Mouse (Mus musculus) retina, postnatal 1 day (tissue): Measurements from ENCODE around the gene Dnajc16.

Source experiments
- DNase-seq: peaks from one replicate; pipeline ENCODE4 v3.0.0-alpha.2; 2012

The Dnajc16 gene

DNA sequence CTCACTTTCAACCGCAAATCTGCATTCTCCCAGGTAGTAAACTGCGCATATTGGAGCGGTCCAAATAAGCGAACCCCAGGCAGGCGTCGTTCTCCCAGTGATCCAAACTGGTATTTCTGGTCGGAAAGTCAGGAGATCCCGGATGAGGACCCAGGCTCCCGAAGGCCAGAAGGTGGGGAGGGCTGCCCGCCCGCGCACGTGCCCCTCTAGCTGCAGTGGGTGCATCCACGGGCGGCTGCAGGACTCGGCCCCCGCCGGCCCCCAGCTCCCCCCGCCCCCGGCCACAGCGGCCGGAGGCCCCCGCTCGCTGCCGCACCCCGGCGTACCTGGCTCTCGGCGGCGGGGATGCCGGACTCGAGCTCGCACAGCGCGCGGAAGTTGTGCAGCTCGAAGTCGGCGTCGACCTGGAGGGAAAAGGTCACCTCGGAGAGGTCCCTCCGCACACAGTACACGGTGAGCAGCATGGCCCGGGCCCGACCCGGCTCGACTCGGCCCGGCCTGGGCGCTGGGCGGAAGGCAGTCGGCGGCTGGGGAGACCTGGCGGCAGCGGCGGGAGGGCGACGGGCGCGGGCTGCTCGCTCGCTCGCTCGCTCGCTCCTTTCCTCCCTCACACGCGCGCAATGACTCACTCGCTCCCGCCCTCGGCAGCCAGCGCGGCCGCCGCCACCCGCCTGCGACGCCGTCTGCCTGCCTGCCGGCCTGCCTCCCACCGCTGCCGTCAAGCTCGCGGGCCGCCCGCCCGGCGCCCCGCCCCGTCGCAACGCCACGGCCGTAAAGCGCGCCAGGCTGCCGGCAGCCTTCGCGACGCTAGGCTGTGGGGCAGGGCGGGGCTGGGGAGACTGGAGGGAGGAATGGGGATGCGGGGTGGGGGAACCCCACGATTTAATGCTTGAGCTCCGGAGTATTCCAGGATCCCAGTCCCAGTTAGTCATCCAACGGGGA, 67.7 kb downstream of the Dnajc16 start, which contains the start of gene Ddi2:
TSS of gene Ddi2 (minus strand) at position 689 of the 942 bp plus-strand sequence.
- DNase-seq = peak; percentile 94

DNA sequence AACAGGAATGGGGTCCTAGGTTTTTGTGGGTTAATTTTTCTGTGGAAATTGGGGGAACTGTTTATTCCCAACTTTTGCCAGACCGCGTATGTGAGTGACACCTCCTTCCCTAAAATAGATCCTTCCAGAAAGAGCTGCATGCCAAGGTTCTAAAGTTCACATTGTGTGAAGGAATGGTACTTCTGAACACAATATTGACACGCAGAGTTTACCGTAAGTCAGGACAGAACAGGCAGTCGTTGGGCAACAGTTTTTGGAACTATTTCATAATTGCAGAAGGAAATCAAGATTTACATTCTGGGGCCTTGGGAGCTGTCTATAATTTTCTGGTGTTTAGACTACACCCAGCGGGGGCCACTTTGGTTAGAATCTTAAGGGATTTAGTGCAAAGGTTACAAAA, 68.8 kb downstream of the Dnajc16 start:
- no peak for DNase-seq

DNA sequence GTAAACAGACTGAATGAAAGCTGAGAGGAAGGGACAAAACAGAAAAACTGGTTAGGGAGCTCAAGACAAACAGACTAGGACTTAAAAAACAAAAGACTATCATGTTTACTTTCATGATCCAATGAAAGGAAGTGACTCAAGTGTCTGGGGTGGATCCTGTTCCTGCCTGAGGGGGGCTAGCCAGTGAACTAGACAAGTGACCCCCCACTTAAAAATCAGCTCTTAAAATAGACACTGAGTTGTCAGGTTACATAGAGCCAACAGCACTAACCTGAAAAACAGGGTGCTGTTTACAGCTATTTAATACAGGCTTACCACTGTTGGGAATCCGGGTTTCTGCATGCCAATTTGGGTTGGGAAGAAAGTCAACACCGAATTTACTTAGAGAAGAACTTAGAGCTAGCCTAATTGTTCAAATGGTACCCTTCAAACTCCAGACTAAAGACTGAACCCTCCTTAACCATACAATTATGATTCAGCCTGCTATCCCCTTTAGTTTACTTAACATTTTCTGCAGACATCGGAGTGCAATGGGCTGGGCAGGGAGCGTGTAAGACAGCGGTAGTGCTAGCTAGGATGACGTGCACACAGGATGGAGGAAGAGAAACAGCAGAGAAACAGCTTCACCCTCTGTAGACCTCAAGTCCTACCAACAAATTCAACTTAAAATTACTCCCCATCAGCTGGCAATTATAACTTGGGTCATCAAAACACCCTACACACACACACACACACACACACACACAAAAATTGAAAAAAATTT, 69.8 kb downstream of the Dnajc16 start:
- no peak for DNase-seq

DNA sequence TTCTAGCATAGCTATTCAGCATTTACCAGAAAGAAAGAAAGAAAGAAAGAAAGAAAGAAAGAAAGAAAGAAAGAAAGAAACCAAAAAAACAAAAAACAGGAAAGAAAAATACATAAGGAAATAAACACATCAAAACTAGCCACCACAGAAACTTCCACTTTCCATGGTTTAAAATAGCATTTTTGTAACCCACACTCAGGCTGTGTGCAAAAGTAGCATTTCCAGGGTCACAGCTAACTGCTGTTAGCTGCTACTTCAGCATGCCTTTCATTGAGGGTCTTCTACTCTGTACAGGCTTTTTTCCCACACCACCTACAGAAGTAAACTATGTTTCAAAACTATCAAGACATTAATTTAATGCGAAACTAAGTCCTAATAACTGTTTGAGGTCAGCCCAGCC, 71.4 kb downstream of the Dnajc16 start:
- DNase-seq = no peak

DNA sequence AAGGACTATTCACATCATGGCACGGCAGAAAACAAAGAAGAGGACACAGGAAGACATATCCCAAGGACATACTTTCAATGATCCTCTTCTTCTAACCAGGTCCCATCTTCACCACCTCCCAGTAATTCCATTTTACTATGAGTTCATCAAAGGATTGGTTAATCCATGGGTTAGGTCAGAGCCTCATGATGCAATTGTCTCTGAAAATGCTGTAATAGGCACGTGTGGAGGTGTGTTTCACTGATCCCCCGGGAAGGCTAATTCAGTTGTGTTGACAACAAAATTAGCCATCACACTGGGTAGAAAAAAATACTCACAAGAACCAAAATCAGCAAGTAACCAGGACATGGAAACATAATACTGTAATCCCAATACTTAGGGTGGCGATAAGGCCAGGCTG, 73.1 kb downstream of the Dnajc16 start:
- DNase-seq = no peak

DNA sequence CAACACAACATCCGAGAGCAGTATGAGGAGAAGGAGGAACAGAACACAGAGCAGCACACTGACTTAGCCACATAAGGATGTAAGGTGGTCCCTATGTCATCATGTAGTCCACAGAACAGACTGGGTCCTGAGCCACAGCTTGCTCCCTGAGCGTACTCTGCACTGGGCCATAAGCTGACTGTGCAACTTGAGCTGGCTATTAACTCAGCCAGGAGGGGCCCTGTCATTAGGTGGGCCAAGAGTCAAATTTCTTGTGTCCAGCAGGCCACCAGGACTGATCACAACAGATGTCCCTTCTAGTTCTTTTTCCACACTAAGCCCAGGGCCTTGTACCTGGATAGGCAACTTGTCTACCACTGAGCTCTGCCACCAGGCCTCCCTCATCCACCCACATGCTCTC, 75.7 kb downstream of the Dnajc16 start:
- DNase-seq = no peak

GRCm38 (mm10) chr4:141713598-141714142, 77.1 kb downstream of the Dnajc16 start:
- no peak for DNase-seq

GRCm38 (mm10) chr4:141711250-141711649, 79.5 kb downstream of the Dnajc16 start:
- no peak for DNase-seq
